Mouse (Mus musculus) liver, adult (tissue): ENCODE data around the gene Ncln.

ENCODE experiments used
- GATA4 ChIP-seq: IDR thresholded peaks from 2 replicates; pipeline ENCODE4 v1.6.1; 2014; ENCODE audit warnings: mild to moderate bottlenecking, low read length; ENCODE audit not compliant: insufficient replicate concordance

The Ncln gene

GRCm38 (mm10) chr10:81498316-81499249 is 2.4 kb upstream of the Ncln start:
- no peak for TF ChIP-seq GATA4

GRCm38 (mm10) chr10:81497401-81498270 is 1.4 kb upstream of the Ncln start:
- TF ChIP-seq GATA4, result no peak

GRCm38 (mm10) chr10:81496969-81497368 is 777 bp upstream of the Ncln start:
- TF ChIP-seq GATA4, result no peak

DNA sequence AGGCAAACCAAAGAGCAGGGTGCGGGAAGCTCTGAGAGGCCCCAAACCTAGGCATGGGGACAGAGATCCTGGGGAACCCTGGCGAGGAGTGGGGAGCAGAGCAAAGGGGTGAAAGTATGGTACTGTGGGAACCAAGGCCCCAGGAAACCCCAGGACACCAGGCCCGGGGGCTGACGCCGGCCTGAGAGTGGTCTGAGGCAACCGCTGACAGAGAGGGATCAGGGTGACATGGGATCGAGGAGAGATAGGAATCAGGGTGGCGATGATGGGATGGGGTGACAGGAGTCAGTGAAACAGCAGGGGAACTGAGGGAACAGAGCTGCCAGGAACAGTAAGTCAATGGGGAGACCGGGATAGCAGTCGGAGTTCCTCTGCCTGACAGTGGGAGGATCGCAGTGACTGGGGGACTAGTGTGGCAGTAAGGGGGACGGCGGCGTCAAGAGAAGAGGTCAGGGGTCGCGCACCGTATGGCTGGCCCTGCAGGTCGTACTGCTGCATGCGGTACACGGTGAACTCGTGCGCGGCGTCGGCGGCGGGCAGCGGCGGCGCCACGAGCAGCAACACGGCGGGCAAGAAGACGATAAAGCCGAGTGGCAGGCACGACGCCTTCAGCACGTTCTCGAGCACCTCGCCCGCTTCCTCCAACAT is 452 bp downstream of the Ncln start:
- TF ChIP-seq GATA4, result no peak

DNA sequence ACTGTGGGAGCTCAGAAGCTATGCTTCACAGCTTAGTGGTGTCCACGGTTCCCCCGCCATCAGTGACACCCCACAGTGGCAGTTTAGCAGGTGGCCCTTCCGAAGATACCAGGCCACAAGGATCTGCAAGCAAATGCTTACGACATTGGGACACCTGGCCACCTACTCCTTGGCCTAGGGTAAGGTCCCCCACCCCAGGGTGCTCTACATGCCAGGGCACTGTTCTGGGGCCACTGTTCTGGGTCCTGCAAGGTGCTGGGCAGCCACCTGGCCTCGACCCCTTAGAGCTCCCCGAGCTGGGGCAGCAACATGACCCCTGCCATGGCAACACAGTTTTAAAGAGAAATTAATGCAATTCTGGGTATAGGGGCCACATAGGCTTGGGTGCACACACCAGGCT is 1.0 kb downstream of the Ncln start:
- TF ChIP-seq GATA4, result no peak

DNA sequence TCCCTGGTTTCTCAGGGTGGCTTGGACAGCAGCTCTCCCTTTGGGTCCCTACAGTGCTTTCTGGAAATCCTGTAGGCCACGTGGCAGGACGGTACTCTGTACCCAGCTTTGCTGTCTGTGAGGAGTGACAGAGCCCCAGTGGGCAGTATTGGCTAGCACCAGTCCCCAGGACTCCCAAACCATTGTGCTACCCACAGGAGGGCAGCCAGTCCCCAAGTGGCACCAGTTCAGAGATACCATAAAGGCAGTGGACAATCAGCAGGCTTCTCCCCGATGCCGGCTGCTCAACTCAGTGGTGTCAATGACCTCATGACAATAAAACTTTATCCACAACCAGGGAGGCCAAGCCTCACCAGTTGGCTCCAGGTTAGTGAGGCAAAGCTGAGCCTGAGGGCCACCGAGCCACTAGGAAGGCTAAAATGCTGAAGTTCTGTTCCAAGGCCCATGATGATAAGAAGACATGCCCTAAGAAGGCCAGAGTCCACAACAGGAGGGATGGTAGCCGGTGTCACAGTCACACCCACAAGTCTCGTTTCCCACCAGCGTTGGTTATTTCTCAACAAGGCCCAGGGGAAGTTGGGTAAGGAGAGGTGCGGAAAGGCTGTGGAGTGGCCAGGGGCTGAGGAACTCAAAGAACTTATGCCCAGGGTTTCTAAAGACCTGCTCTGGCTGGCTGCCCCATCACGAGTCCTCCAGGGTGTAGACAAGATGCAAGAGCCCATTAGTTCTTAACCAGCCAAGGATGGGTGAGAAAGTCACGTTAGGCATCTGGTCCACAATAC is 1.7 kb downstream of the Ncln start:
- no peak for TF ChIP-seq GATA4

DNA sequence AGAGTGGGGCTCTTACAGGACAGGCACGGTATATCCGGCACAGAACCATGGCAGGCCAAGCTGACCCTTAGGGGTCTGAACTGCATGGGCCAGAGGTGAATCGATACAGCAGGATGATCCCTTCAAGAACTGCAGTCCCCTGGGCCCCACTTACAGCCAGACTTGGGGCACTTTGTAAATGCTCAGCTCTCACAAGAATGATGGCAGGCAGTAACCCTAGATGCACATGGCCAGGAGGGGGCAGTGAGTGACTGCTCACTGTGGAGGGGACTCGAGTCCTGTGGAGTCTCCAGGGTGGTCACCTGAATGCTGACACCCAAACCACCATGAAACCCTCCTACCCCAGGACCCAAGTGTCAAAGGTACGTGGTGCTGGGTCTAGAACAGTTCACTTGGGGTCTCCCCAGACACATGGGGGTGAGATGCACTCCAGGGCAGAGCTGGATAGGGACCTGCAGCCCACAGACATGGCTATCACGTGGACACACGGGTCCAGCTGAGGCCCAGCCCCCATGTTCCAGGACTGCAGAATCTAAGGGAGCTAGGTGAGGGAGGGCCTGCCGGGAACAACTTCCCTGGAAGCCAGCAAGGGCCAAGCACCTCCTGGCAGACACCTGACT is 2.5 kb downstream of the Ncln start:
- TF ChIP-seq GATA4, result no peak

DNA sequence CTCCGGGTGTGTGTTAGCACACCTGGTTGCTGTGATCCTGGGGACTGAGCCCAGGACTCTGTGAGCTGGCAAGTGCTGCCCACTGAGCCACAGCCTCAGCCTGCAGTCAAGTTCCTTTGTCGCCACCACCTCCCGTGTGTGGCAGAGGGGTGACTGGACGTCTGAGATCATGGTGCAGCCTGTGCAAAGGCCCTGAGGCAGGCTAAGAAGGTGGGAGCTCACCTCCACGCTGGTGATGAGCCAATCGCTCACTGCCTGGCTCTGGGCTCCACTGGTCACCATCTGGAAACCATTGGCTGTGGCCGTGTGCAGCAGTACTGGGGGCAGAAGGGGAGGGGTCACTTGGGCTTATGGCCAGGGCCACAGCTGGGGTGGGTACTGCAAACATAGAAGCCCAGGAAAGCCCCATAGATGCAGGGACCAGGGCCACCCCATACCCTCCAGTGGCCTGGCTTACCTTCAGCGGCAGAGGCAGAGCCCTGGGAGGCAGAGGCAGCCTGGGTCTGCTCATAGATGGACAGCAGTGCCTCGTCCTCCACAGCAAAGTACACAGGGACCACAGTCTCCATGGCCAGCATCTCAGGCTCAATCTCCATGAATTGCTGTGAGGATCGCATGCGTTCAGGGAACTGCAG is 3.5 kb downstream of the Ncln start:
- TF ChIP-seq GATA4, result no peak

DNA sequence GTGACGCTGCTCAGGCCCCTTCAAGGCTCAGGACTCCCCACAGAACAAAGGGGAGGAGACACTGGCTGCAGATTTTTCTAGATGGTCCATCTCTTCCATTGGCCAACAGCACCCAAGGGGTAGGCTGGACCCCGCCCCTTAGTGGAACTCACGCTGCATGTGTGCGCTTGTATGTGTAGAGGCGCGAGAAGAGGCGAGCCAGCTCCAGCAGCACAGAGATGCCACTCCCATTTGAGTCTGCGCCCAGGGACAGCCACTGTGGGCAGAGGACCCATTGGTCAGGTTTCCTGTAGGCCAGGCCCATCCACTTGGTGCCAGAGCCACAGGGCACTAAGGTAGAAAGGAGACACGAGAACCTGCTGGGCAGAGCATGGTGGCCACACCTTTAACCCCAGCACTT is 5.2 kb downstream of the Ncln start:
- TF ChIP-seq GATA4, result no peak

DNA sequence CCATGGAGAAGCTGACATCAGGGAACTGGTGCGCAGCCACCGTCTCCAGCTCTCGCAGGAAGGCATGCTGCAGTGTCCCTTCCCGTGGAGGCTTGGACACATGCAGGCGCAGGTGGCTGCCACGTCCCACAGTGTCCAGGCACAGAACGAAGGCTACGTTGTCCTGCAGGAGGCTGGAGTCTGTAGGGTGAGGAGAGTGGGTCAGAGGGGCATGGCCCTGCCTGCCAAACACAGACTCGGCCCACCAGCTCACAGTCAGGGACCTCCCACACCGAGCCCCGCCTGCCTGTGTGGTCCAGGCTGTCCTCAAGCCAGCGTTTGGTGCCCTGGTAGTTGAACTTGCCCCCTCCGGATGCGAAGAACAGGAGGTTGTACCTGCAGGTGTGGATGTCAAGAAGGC is 6.3 kb downstream of the Ncln start:
- TF ChIP-seq GATA4, result no peak

GRCm38 (mm10) chr10:81488081-81488480 is 8.1 kb downstream of the Ncln start:
- TF ChIP-seq GATA4, result no peak

DNA sequence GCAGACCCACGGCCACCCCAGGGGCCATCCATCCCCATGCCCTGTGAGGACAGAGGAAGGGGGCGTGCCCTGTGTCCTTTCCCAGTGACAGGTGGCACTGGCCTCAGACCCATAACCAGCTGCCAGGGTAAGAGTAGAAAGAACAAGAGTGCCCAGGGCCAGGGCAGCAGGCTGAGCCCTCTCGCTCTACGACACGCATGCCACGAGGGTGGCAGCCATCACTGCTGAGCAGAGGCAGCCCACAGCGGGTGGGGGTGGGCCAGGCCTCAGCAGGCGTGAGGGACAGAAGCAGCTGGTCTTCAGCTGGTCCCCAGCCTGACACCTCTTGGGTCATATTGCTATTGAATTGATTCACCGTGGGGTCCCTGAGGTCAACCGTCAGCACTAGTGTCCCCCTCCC is 9.7 kb downstream of the Ncln start:
- TF ChIP-seq GATA4, result no peak

DNA sequence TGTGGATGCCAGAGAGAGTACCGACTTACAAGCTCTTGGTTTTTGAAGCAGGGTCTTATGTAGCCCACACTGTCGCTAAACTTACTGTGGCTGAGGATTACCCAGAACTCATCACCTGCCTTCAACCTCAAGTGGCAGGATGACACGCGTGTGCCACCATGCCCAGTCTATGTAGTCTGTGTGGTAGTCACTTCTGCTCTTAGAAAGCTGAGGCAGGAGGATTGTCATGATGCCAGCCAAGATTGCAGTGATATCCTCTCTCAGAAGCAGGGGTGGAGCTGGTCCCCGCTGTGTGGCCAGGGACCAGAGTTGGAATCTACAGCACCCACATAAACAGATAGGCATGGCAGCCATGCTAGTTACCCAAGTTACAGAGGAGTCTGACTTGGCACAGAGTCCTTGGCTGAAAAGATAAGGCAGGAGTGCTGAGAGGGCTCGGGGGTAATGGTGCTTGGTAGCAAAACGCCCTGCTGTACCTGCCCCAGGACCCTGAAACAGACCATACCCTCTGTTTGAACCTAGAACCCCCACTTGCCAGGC is 10.6 kb downstream of the Ncln start:
- no peak for TF ChIP-seq GATA4

DNA sequence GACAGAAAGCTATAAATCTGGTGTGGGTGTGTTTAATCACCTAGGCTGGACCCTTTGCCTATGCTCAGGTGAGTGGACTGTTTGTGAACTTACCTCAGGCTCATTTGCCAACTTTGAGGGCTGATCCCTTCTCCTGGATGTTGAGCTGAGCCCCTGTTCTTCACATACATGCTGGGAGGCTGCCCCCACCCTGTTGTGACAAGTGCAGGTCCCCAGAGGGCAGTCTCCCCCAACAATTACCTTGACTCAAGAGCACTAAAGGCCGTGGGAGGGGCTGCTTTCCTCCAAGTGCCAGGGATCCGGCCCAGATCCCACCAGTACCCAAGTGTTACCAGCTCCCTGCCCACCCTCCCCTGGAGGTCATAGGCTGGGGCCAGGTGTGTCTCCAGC is 11.1 kb downstream of the Ncln start:
- no peak for TF ChIP-seq GATA4

GRCm38 (mm10) chr10:81484441-81485059 is 11.6 kb downstream of the Ncln start:
- TF ChIP-seq GATA4, result no peak
